Mouse (Mus musculus): Measurements from ENCODE around the gene Ccdc85c.

Ccdc85c gene

DNA sequence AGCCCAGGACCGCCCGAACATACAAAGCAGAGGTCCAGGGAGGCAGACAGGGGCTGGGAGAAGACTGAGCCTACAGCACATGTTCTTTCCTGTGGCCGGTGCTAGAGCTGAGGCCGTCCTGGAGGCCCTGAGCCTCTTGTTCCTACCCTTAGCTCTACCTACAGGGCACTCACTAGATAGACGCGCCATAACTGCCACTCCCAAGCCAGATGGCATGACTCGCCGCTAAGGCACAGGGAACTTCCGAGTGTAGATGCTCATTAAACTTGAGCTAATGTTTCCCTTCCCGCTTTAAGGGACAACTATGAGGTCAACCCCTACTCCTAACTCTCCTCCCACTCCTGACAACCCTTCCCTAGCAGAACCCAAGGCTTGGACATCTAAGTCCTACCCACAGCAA lies 6.3 kb downstream of the Ccdc85c start:
- DNase-seq (ENCODE audit: low read depth), result no peak

DNA sequence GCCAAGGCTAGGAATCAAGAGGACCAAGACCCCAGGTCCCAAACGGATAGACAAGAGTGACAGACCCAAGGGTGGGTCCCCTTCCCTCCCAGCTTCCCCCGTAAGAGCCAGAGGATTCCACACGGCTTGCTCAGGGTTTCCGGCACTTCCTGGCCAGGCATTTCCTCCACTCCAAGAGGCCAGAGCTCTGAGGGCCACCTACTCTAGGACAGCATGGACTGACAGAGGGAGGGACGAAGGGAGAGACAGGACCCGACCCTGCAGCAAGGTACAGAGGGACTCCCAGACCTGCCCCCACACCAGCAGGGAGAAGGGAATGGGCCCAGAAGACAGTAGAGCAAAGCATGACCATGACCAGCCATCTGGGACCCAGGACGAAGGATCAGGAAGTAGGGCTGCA lies 7.6 kb downstream of the Ccdc85c start:
- no peak for DNase-seq (ENCODE audit: low read depth)

DNA sequence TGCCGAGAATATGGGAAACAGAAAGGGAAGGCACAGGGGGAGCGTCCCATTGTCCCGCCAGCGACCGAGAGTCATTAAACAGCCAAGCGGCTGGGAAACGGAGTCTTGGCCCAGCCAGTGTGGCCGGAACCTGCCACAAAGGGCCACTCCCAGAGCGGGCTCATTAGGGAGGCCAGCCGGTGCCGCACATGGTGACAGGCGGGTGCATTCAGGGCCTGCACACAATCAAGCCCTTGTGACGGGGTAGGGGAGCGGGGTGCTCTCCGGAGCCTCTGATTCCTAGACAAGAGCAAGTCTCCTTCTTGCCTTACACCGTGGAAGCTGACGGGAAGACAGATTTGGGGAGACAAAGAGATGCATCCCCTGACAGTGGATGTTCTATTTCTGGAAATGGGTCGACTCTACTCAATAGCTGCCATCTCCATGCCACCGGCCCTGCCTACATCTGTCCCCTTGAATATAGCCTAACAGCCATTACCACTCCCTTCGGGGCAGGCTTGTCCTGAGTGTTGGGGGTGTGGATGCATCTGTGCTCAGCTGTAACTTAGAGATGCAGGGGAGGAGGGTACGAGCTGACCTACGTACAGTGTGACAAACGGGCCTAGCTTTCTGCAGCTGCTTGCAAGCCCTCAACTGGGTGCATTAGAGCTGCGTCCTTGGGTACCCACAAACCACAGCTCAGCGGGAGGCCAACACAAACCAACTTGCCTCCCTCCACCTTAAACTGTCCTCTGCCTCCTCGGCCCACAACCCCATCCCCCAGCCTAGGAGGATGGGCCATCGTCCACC lies 9.2 kb downstream of the Ccdc85c start:
- DNase-seq (ENCODE audit: low read depth), result no peak

DNA sequence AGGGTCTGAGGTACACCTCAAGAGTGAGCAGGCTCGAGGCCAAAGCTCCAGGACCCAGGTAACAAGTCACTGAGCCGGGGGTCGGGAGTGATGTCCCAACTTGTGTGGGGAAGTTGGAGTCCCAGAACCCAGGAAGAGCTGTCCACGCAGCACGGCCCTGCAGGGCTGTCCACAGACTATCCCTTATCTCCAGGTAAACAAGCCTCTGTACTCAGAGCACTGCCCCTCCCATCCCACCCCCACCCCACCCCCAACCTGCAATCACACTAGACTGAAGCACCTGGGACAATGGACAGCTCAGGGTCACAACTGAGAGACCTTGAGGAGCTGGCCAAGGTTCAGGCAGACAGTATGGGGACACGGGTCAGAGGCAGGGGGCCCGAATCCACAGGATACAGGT lies 10.3 kb downstream of the Ccdc85c start:
- no peak for DNase-seq (ENCODE audit: low read depth)

DNA sequence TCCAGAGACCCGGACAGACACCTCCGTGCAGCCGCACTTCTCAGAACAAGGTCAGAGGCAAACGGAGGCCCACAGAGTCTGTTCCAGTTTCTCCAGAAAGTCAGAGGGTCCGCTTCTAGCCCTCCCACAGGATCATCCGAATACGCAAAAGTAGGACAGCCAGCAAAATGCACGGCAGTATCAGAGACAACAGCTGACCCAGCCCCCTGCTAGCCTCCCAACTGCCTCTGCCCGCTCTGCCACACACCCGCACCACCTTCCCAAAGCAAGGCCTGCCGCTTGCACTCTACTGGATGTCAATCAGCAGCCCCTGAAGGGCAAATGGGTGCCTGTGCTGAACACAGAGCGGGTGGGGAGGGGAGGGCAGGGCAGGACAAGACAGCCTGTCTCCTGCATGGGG lies 14.3 kb downstream of the Ccdc85c start:
- no peak for DNase-seq (ENCODE audit: low read depth)

- DNase-seq (ENCODE audit: low read depth), result no peak
These were observed 15.7 kb downstream of the Ccdc85c start for GRCm38 (mm10) chr12:108259322-108260049.

GRCm38 (mm10) chr12:108256734-108257133 lies 18.5 kb downstream of the Ccdc85c start:
- DNase-seq (ENCODE audit: low read depth), result no peak

- DNase-seq (ENCODE audit: low read depth), result no peak
These were observed 19.3 kb downstream of the Ccdc85c start for GRCm38 (mm10) chr12:108255960-108256359.

- DNase-seq (ENCODE audit: low read depth), result no peak
These were observed 19.7 kb downstream of the Ccdc85c start for GRCm38 (mm10) chr12:108255511-108255919.

DNA sequence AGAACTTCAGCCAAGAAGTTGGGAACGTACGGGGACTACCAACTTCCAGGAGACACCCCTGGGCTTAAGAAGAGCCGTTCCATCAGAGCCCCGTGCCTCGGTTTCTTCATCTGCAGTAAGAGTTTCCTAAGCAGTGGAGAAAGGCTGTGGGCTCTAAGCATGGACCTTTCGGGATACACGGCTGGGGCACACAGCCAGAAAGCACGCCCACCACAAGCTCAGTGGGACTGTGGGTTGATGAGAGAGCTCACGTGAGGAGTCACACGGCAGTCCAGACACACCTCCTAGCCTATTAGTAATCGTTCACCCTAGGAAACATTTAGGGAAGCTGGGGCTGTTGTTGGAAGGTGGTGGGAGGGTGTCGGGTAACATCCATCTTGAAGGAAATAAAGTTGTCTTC lies 22.2 kb downstream of the Ccdc85c start:
- DNase-seq (ENCODE audit: low read depth), result no peak

- DNase-seq (ENCODE audit: low read depth), result no peak
These were observed 23.2 kb downstream of the Ccdc85c start for GRCm38 (mm10) chr12:108251825-108252542.

- DNase-seq (ENCODE audit: low read depth), result no peak
These were observed 24.0 kb downstream of the Ccdc85c start for GRCm38 (mm10) chr12:108251034-108251792.

DNA sequence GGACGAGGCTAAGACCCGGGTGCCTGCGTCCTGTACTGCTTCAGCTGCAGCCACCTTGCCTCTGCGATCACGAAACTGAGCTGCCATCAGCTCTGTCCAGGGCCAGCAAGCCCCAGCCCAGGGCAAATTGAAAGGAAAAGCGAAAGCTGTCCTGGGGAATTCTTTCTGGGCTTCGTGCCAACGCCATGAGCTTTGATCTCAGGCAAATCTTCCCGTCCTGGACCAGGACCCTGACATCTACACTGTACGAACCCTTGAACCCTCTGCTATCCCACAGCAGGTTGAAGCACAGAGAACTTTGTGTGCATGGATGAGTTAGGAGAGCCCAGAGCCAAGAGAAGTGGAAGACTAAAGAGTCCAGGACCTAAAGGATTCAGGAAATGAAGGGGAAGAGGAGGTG lies 25.7 kb downstream of the Ccdc85c start:
- no peak for DNase-seq (ENCODE audit: low read depth)

DNA sequence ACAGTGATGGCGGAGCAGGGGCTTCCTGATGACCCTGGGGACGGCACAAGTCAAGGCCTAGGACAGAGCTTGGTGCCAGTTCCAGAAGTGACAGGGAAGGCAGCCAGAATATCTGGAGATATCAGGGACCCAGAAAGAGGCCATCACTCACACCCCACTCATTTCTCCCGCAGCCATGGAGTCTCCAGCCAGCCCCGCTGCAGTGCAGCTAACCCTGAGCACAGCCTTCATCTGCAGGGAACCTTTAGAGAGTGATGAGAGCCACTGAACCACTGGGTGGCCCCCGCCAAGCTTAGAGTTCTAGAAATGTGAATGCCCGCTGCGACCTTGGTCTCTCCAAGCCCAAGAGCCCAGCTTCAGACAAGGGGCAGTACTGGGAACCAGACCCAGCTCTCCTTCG lies 26.2 kb downstream of the Ccdc85c start:
- no peak for DNase-seq (ENCODE audit: low read depth)

DNA sequence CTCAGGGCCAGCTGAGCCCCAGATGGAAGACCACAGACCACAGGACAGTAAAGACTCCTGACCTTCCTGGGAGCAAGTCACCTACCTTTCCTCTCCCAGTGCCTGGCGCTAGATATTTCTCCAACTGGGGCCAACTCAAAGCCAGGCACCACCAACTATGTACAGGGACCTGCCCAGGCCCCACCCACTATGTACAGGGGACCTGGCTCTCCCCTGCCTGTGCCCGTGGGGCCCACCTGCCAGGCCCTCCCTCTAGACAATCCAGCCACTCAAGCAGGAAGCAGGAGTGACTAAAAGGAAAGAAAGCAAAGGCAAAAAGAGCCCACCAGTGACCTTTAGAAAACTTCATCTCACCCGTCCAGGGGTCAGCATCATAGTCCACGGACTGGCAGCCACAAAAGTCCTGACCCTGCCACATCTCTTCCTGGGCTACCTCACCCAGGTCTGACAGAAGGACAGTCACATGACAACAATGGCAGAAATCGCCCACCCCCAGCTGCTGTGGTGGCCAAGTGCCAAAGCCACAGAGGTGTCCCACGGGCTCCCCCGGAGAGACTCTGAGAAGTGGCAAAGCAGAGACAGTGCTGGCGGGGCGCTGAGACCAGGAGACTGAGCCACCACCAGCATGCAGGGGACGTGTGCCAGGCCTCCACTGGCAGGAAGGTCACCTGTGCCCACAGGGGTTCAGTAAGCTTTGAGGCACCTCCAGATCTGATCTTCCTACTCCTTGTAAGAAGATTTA lies 28.3 kb downstream of the Ccdc85c start:
- DNase-seq (ENCODE audit: low read depth), result no peak

- no peak for DNase-seq (ENCODE audit: low read depth)
These were observed 29.6 kb downstream of the Ccdc85c start for GRCm38 (mm10) chr12:108245579-108245978.

DNA sequence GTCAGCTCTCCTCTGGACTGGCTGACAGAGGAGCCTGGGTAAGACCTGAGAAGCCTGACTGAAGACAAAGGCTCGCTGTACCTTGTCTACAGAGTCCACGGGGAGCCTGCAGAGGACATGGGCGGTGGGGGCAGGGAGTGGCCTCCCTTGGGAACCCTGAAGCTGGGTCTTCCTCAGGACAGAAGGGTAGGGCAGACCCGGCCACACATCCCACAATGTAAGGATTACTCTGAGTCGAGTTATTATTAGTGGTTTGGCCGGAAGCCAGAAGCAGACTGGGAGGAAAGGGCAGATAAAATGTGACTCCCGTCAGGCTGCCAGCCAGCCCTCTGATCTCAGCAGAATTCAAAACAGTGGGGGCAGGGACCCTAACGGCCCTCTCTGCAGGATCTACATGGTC lies 30.4 kb downstream of the Ccdc85c start:
- DNase-seq (ENCODE audit: low read depth), result no peak

GRCm38 (mm10) chr12:108242243-108242745 lies 32.9 kb downstream of the Ccdc85c start:
- DNase-seq (ENCODE audit: low read depth), result no peak

DNA sequence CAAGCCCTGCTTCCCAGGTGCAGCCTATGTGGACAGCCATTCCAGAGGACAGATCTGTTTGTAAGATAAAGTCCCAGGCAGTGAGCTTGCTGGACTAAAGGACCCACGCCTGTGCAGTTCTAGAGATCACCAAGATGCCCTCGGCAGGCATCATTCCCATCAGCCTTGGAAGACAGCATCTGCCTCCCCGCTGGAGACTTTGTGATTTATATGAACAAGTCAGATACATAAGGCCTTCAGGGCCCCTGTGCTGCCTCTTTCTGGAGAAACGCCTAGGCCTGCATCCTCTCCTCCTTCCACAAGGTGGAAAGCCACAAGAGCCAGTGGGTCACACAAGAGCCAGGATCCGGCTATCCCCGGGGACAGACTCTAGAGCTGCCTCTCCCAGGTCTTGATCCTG lies 33.6 kb downstream of the Ccdc85c start:
- DNase-seq (ENCODE audit: low read depth), result no peak

DNA sequence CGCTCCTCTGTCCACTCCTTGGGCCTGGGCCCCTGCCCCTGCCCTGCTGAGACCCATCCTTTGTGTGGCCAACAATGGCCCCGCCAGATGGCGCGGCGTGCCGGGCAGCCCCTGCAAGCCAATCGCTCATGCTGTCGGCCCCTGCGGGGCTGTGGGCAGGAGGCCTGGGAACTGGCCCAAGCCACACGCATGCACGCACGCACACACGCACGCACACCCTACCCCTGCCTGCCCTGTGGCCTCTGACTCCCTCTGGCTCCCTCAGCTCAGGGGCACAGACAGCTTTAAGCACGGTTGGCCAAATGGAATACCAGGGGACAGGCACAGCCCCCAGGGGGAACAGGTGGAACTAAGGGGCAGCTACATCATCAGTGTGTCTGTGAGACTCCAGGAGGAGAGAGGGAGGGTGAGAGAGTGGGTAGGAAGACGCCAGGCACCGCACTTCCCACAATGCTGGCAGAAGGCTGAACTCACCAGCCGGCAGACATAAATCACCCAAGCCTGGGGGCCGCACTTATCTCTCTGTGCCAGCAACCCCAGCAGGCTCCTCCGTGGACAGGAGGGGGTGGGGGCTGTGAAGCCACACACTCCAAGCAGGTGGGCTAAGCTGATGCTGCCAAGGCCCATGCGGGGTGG lies 34.2 kb downstream of the Ccdc85c start:
- no peak for DNase-seq (ENCODE audit: low read depth)

DNA sequence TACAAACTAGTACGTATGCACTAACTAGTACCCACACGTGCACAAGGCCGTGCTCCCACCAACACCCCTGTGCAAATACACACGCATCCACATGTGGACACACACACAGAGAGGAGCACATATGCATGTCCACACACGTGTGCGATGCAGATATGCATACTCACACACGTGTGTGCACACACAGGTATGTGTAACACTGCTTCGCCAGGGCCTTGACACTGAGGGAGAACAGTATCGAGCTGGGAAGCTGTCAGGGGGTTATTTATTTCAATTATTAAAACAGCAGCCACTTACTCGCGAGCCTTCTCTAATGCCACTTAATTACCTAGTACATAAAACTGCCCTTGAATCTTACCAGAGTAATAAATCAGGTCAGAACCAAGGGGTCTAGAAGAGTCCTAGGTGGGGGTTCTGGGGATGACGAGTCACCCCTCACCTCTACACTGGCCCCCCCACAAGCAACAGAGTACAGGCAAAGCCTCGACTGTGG lies 34.8 kb downstream of the Ccdc85c start:
- DNase-seq (ENCODE audit: low read depth), result no peak

All from fibroblast of lung, adult 2 months (primary cell).